Mouse (Mus musculus): ENCODE data around the gene Hhat. TPM values are rescaled to one million over a fixed set of nuclear protein-coding genes. Genes with fewer than 3 reads are reported as not detected.

The Hhat gene
- total and polyA plus RNA-seq, 2 experiments from 2014 or later, result 3.5 to 5.4 TPM

GRCm38 (mm10) chr1:192489908-192490825 is 280.9 kb downstream of the Hhat start:
- DNase-seq (ENCODE audit: low spot score) (no peak), ATAC-seq (no peak)
- Histone ChIP-seq H3K4me1 (ENCODE audit: insufficient read depth, low read length) (peaks cover 5% of the 10 kb centered on the region), H3K4me3 (ENCODE audit: low read length) (no peak overlapping the region), H3K4me2 (ENCODE audit: low read depth, low read length) (no peak overlapping the region), H3K27ac (no peak overlapping the region), H3K27me3 (ENCODE audit: insufficient read depth, low read length) (no peaks in the 10 kb centered on the region), H3K9ac (replicated peaks; ENCODE audit: low read length) (no peak overlapping the region), H3K36me3 (ENCODE audit: insufficient read depth, low read length) (no peaks in the 10 kb centered on the region), H3K9me3 (ENCODE audit: low read length) (no peaks in the 10 kb centered on the region)
- no peak for TF ChIP-seq CTCF (IDR thresholded peaks at IDR 0.05; ENCODE audit: low read depth)
- WGBS, result 73% methylated on average over 13 of the region's 13 CpGs

GRCm38 (mm10) chr1:192487571-192487970 is 283.5 kb downstream of the Hhat start:
- H3K4me2 ChIP-seq (ENCODE audit: low read depth, low read length), result no peak overlapping the region
- no peak for DNase-seq (ENCODE audit: low spot score)
- H3K9me3 ChIP-seq (ENCODE audit: low read length), result no peaks in the 10 kb centered on the region
- H3K27ac ChIP-seq, result no peak overlapping the region
- H3K9ac ChIP-seq (replicated peaks; ENCODE audit: low read length), result no peak overlapping the region
- no peaks in the 10 kb centered on the region for H3K27me3 ChIP-seq (ENCODE audit: insufficient read depth, low read length)
- 92% methylated on average over 11 of the region's 11 CpGs for WGBS
- no peak for ATAC-seq
- H3K4me3 ChIP-seq (ENCODE audit: low read length), result no peak overlapping the region
- TF ChIP-seq CTCF (IDR thresholded peaks at IDR 0.05; ENCODE audit: low read depth), result no peak
- no peaks in the 10 kb centered on the region for H3K36me3 ChIP-seq (ENCODE audit: insufficient read depth, low read length)
- H3K4me1 ChIP-seq (ENCODE audit: insufficient read depth, low read length), result peaks cover 5% of the 10 kb centered on the region

GRCm38 (mm10) chr1:192485030-192485429 is 286.0 kb downstream of the Hhat start:
- no peak overlapping the region for H3K9ac ChIP-seq (replicated peaks; ENCODE audit: low read length)
- H3K9me3 ChIP-seq (ENCODE audit: low read length), result no peaks in the 10 kb centered on the region
- H3K27ac ChIP-seq, result no peak overlapping the region
- no peak overlapping the region for H3K4me3 ChIP-seq (ENCODE audit: low read length)
- TF ChIP-seq CTCF (IDR thresholded peaks at IDR 0.05; ENCODE audit: low read depth), result no peak
- WGBS, result 70% methylated on average over 3 of the region's 3 CpGs
- H3K4me1 ChIP-seq (ENCODE audit: insufficient read depth, low read length), result peaks cover 4% of the 10 kb centered on the region
- DNase-seq (ENCODE audit: low spot score) (no peak), ATAC-seq (no peak)
- H3K27me3 ChIP-seq (ENCODE audit: insufficient read depth, low read length), result no peaks in the 10 kb centered on the region
- H3K4me2 ChIP-seq (ENCODE audit: low read depth, low read length), result no peak overlapping the region
- no peaks in the 10 kb centered on the region for H3K36me3 ChIP-seq (ENCODE audit: insufficient read depth, low read length)

- Histone ChIP-seq H3K4me1 (ENCODE audit: insufficient read depth, low read length) (no peaks in the 10 kb centered on the region), H3K4me3 (ENCODE audit: low read length) (no peak overlapping the region), H3K9me3 (ENCODE audit: low read length) (no peaks in the 10 kb centered on the region), H3K27ac (no peak overlapping the region), H3K27me3 (ENCODE audit: insufficient read depth, low read length) (no peaks in the 10 kb centered on the region), H3K36me3 (ENCODE audit: insufficient read depth, low read length) (no peaks in the 10 kb centered on the region), H3K9ac (replicated peaks; ENCODE audit: low read length) (no peak overlapping the region), H3K4me2 (ENCODE audit: low read depth, low read length) (no peak overlapping the region)
- TF ChIP-seq CTCF (IDR thresholded peaks at IDR 0.05; ENCODE audit: low read depth), result no peak
- DNase-seq (ENCODE audit: low spot score) (no peak), ATAC-seq (no peak)
These were observed 289.6 kb downstream of the Hhat start for GRCm38 (mm10) chr1:192481446-192481845.

- DNase-seq (ENCODE audit: low spot score) (no peak), ATAC-seq (no peak)
- H3K27ac ChIP-seq, result no peak overlapping the region
- H3K4me3 ChIP-seq (ENCODE audit: low read length), result no peak overlapping the region
- 76% methylated on average over 8 of the region's 8 CpGs for WGBS
- H3K9me3 ChIP-seq (ENCODE audit: low read length), result no peaks in the 10 kb centered on the region
- no peaks in the 10 kb centered on the region for H3K36me3 ChIP-seq (ENCODE audit: insufficient read depth, low read length)
- TF ChIP-seq CTCF (IDR thresholded peaks at IDR 0.05; ENCODE audit: low read depth), result no peak
- H3K4me1 ChIP-seq (ENCODE audit: insufficient read depth, low read length), result no peaks in the 10 kb centered on the region
- no peak overlapping the region for H3K9ac ChIP-seq (replicated peaks; ENCODE audit: low read length)
- no peak overlapping the region for H3K4me2 ChIP-seq (ENCODE audit: low read depth, low read length)
- no peaks in the 10 kb centered on the region for H3K27me3 ChIP-seq (ENCODE audit: insufficient read depth, low read length)
These were observed 290.8 kb downstream of the Hhat start for GRCm38 (mm10) chr1:192480072-192480784.

GRCm38 (mm10) chr1:192478176-192478575 is 292.8 kb downstream of the Hhat start:
- WGBS, result 66% methylated on average over 5 of the region's 5 CpGs
- no peak overlapping the region for H3K27ac ChIP-seq
- H3K27me3 ChIP-seq (ENCODE audit: insufficient read depth, low read length), result no peaks in the 10 kb centered on the region
- no peak for ATAC-seq
- no peaks in the 10 kb centered on the region for H3K36me3 ChIP-seq (ENCODE audit: insufficient read depth, low read length)
- no peak for DNase-seq (ENCODE audit: low spot score)
- H3K9ac ChIP-seq (replicated peaks; ENCODE audit: low read length), result no peak overlapping the region
- TF ChIP-seq CTCF (IDR thresholded peaks at IDR 0.05; ENCODE audit: low read depth), result no peak
- H3K9me3 ChIP-seq (ENCODE audit: low read length), result no peaks in the 10 kb centered on the region
- no peaks in the 10 kb centered on the region for H3K4me1 ChIP-seq (ENCODE audit: insufficient read depth, low read length)
- H3K4me2 ChIP-seq (ENCODE audit: low read depth, low read length), result no peak overlapping the region
- no peak overlapping the region for H3K4me3 ChIP-seq (ENCODE audit: low read length)
